Mouse (Mus musculus): ENCODE results near the gene Gas2l1.

The Gas2l1 gene

GRCm38 (mm10) chr11:5040585-5040984 is 24.5 kb downstream of the Gas2l1 start:
- no peak for DNase-seq

- DNase-seq: peak; percentile 48
Measured at GRCm38 (mm10) chr11:5037146-5037854, 27.8 kb downstream of the Gas2l1 start.

GRCm38 (mm10) chr11:5035421-5035820 is 29.7 kb downstream of the Gas2l1 start:
- DNase-seq: no peak

- peak; percentile 56 for DNase-seq
Measured at GRCm38 (mm10) chr11:5033136-5033535, 32.0 kb downstream of the Gas2l1 start.

GRCm38 (mm10) chr11:5032706-5033105 is 32.4 kb downstream of the Gas2l1 start:
- no peak for DNase-seq

GRCm38 (mm10) chr11:5028228-5028627 is 36.9 kb downstream of the Gas2l1 start:
- DNase-seq: no peak

GRCm38 (mm10) chr11:5025108-5025507 is 40.0 kb downstream of the Gas2l1 start:
- no peak for DNase-seq

- DNase-seq: no peak
Measured at GRCm38 (mm10) chr11:5017506-5017905, 47.6 kb downstream of the Gas2l1 start.

GRCm38 (mm10) chr11:5016286-5016685 is 48.8 kb downstream of the Gas2l1 start:
- no peak for DNase-seq

- DNase-seq: peak; percentile 71
Measured at GRCm38 (mm10) chr11:5015720-5016119, 49.4 kb downstream of the Gas2l1 start.

GRCm38 (mm10) chr11:5012213-5012715 is 52.9 kb downstream of the Gas2l1 start:
- no peak for DNase-seq

- no peak for DNase-seq
Measured at GRCm38 (mm10) chr11:5011480-5011879, 53.6 kb downstream of the Gas2l1 start.

- DNase-seq: no peak
Measured at GRCm38 (mm10) chr11:5010205-5010604, 54.9 kb downstream of the Gas2l1 start.

GRCm38 (mm10) chr11:5009354-5010074 is 55.6 kb downstream of the Gas2l1 start:
- no peak for DNase-seq

- DNase-seq: no peak
Measured at GRCm38 (mm10) chr11:5008867-5009266, 56.3 kb downstream of the Gas2l1 start.

GRCm38 (mm10) chr11:5007186-5007585 is 57.9 kb downstream of the Gas2l1 start:
- DNase-seq: no peak

- no peak for DNase-seq
Measured at GRCm38 (mm10) chr11:5005528-5005927, 59.6 kb downstream of the Gas2l1 start.

All from kidney, adult 18-20 months (tissue).